Mouse (Mus musculus) stomach, postnatal 0 days (tissue): ENCODE data around the gene Ankrd12. TPM values are rescaled to one million over a fixed set of nuclear protein-coding genes. Genes with fewer than 3 reads are reported as not detected.

Experiments used
- ATAC-seq: fragments of 200-750 bp; cut with Nextera tagmentation; 2 replicates; pipeline ENCODE4 v1.8.0; 2017; ENCODE audit not compliant: low FRiP score, low TSS enrichment
- DNase-seq: peaks from one replicate; pipeline ENCODE4 v3.0.0-alpha.2; 2016; ENCODE audit warnings: low spot score
- H3K27ac ChIP-seq: fragments of 300-500 bp; sonication (generic); replicated peaks from 2 replicates; pipeline ENCODE4 v1.5.1; 2014; ENCODE audit warnings: mild to moderate bottlenecking, control low read depth
- H3K27me3 ChIP-seq: fragments of 300-500 bp; sonication (generic); 2 replicates; pipeline ENCODE4 v1.6.1; 2014; ENCODE audit warnings: low read length; ENCODE audit not compliant: control insufficient read depth, insufficient read depth
- H3K36me3 ChIP-seq: fragments of 300-500 bp; sonication (generic); 2 replicates; pipeline ENCODE4 v1.6.1; 2014; ENCODE audit warnings: low read length, mixed read lengths; ENCODE audit not compliant: control insufficient read depth, insufficient read depth
- H3K4me1 ChIP-seq: fragments of 300-500 bp; sonication (generic); replicated peaks from 2 replicates; pipeline ENCODE4 v1.6.1; 2014; ENCODE audit warnings: antibody characterized with exemption; ENCODE audit not compliant: control insufficient read depth, insufficient read depth
- H3K4me2 ChIP-seq: fragments of 300-500 bp; sonication (generic); replicated peaks from 2 replicates; pipeline ENCODE4 v1.6.1; 2014; ENCODE audit warnings: low read depth, mild to moderate bottlenecking, control low read depth, moderate library complexity
- H3K4me3 ChIP-seq: fragments of 300-500 bp; sonication (generic); 2 replicates; pipeline ENCODE4 v1.5.1; 2014; ENCODE audit warnings: low read depth, low read length, control low read depth
- H3K9ac ChIP-seq: fragments of 300-500 bp; sonication (generic); 2 replicates; pipeline ENCODE4 v1.6.1; 2014; ENCODE audit warnings: mild to moderate bottlenecking, low read length, control low read depth, mixed read lengths
- H3K9me3 ChIP-seq: fragments of 300-500 bp; sonication (generic); 2 replicates; pipeline ENCODE4 v1.6.1; 2016; ENCODE audit warnings: low read length; ENCODE audit not compliant: control insufficient read depth
- CTCF ChIP-seq: IDR thresholded peaks from 2 replicates; pipeline ENCODE4 v1.5.1; 2016; ENCODE audit warnings: antibody characterized with exemption, low read depth, mild to moderate bottlenecking, moderate library complexity
- EP300 ChIP-seq: optimal IDR thresholded peaks from 2 replicates; pipeline ENCODE3; 2016; ENCODE audit warnings: antibody characterized with exemption
- WGBS: fragments of 180-500 bp; shearing (Covaris S2); extraction: QIAGEN DNeasy Blood & Tissue Kit; methylation state at CpG from one replicate; pipeline ENCODE4 v1.1.7; 2014; 5-methylcytosine and 5-hydroxymethylcytosine counted together
- polyA plus RNA-seq: library from polyadenylated mRNA; unstranded; fragments of >200 nt; fragmentation: Nextera tagmentation; extraction: Ambion mirVana; gene quantifications from 2 replicates; pipeline ENCODE4 v1.2.1, GENCODE M21; 2015

The Ankrd12 gene
- polyA plus RNA-seq, 1 experiment from 2014 or later, result 23.4 TPM

- H3K27ac ChIP-seq, result peak overlapping the region; percentile 35; the same call in 1 of the 2 replicates
- 58% methylated on average over 6 of the region's 6 CpGs for WGBS
- H3K4me1 ChIP-seq, result peaks cover 10% of the 10 kb centered on the region
- no peak for DNase-seq
- ATAC-seq, result no peak
- H3K4me2 ChIP-seq, result no peak overlapping the region
- TF ChIP-seq CTCF (no peak), EP300 (no peak)
- no peak overlapping the region for H3K9ac ChIP-seq
- H3K27me3 ChIP-seq, result no peaks in the 10 kb centered on the region
- 0 out of 2 replicates have a peak, but pooled peaks cover 3% of the 10 kb centered on the region for H3K36me3 ChIP-seq
- H3K9me3 ChIP-seq, result no peaks in the 10 kb centered on the region
- H3K4me3 ChIP-seq, result no peak overlapping the region
Observed at GRCm38 (mm10) chr17:65941275-65941674, 135.6 kb downstream of the Ankrd12 start.

- no peaks in the 10 kb centered on the region for H3K27me3 ChIP-seq
- WGBS, result 55% methylated on average over 12 of the region's 12 CpGs
- DNase-seq, result no peak
- no peaks in the 10 kb centered on the region for H3K9me3 ChIP-seq
- H3K36me3 ChIP-seq, result 0 out of 2 replicates have a peak, but pooled peaks cover 3% of the 10 kb centered on the region
- H3K9ac ChIP-seq, result no peak overlapping the region
- peak overlapping the region; percentile 77 for H3K27ac ChIP-seq
- peak overlapping the region; percentile 39 for H3K4me2 ChIP-seq
- ATAC-seq, result no peak
- peaks cover 10% of the 10 kb centered on the region for H3K4me1 ChIP-seq
- peak overlapping the region; percentile 13; the same call in 1 of the 2 replicates for H3K4me3 ChIP-seq
- TF ChIP-seq EP300, result no peak
Observed at GRCm38 (mm10) chr17:65940221-65940620, 136.7 kb downstream of the Ankrd12 start.

GRCm38 (mm10) chr17:65939461-65940192 is 137.3 kb downstream of the Ankrd12 start:
- H3K4me2 ChIP-seq, result peak overlapping the region; percentile 39
- TF ChIP-seq CTCF (no peak), EP300 (no peak)
- peak; percentile 75 for ATAC-seq
- H3K4me3 ChIP-seq, result peak overlapping the region; percentile 13; the same call in 1 of the 2 replicates
- H3K9ac ChIP-seq, result 0 out of 2 replicates have a peak overlapping the region, but pooled peaks have one; percentile 35
- 27% methylated on average over 14 of the region's 14 CpGs for WGBS
- peak overlapping the region; percentile 77 for H3K27ac ChIP-seq
- peaks cover 10% of the 10 kb centered on the region for H3K4me1 ChIP-seq
- peak; percentile 53 for DNase-seq
- no peaks in the 10 kb centered on the region for H3K27me3 ChIP-seq
- 0 out of 2 replicates have a peak, but pooled peaks cover 3% of the 10 kb centered on the region for H3K36me3 ChIP-seq
- H3K9me3 ChIP-seq, result no peaks in the 10 kb centered on the region

GRCm38 (mm10) chr17:65937671-65938070 is 139.2 kb downstream of the Ankrd12 start:
- H3K4me1 ChIP-seq, result peaks cover 10% of the 10 kb centered on the region
- H3K27me3 ChIP-seq, result no peaks in the 10 kb centered on the region
- H3K9ac ChIP-seq, result no peak overlapping the region; the same call in 1 of the 2 replicates
- WGBS, result 70% methylated on average over 9 of the region's 9 CpGs
- H3K9me3 ChIP-seq, result no peaks in the 10 kb centered on the region
- no peak overlapping the region for H3K4me2 ChIP-seq
- no peak overlapping the region for H3K4me3 ChIP-seq
- TF ChIP-seq CTCF, result no peak
- TF ChIP-seq EP300, result no peak
- H3K36me3 ChIP-seq, result 0 out of 2 replicates have a peak, but pooled peaks cover 6% of the 10 kb centered on the region
- no peak for ATAC-seq
- no peak overlapping the region for H3K27ac ChIP-seq
- no peak for DNase-seq

- no peak overlapping the region for H3K27ac ChIP-seq
- no peak for ATAC-seq
- 0 out of 2 replicates have a peak, but pooled peaks cover 6% of the 10 kb centered on the region for H3K36me3 ChIP-seq
- H3K4me2 ChIP-seq, result no peak overlapping the region
- H3K27me3 ChIP-seq, result no peaks in the 10 kb centered on the region
- H3K4me1 ChIP-seq, result peaks cover 6% of the 10 kb centered on the region; the same call in 1 of the 2 replicates
- no peak for DNase-seq
- no peak for TF ChIP-seq EP300
- TF ChIP-seq CTCF, result peak; percentile 69
- no peak overlapping the region for H3K4me3 ChIP-seq
- 87% methylated on average over 2 of the region's 2 CpGs for WGBS
- H3K9ac ChIP-seq, result no peak overlapping the region
- no peaks in the 10 kb centered on the region for H3K9me3 ChIP-seq
Observed at GRCm38 (mm10) chr17:65933741-65934140, 143.1 kb downstream of the Ankrd12 start.

GRCm38 (mm10) chr17:65931525-65931924 is 145.4 kb downstream of the Ankrd12 start:
- Histone ChIP-seq H3K9me3 (no peaks in the 10 kb centered on the region), H3K27ac (peak overlapping the region; percentile 63; the same call in 1 of the 2 replicates), H3K9ac (0 out of 2 replicates have a peak overlapping the region, but pooled peaks have one; percentile 23), H3K27me3 (no peaks in the 10 kb centered on the region), H3K4me2 (no peak overlapping the region), H3K4me1 (peaks cover 6% of the 10 kb centered on the region; the same call in 1 of the 2 replicates), H3K36me3 (peaks cover 3% of the 10 kb centered on the region; the same call in 1 of the 2 replicates), H3K4me3 (no peak overlapping the region)
- 66% methylated on average over 6 of the region's 6 CpGs for WGBS
- TF ChIP-seq EP300 (no peak), CTCF (no peak)
- no peak for DNase-seq
- no peak for ATAC-seq
